Mouse (Mus musculus): ENCODE data around the gene Msx2.

Msx2 gene

GRCm38 (mm10) chr13:53465191-53465820 lies 7.6 kb downstream of the Msx2 start:
- no peak for DNase-seq (ENCODE audit: inconsistent ontology term)

GRCm38 (mm10) chr13:53464441-53465001 lies 8.4 kb downstream of the Msx2 start:
- DNase-seq (ENCODE audit: inconsistent ontology term), result no peak

GRCm38 (mm10) chr13:53463946-53464345 lies 8.9 kb downstream of the Msx2 start:
- DNase-seq (ENCODE audit: inconsistent ontology term), result no peak

- DNase-seq (ENCODE audit: inconsistent ontology term), result no peak
Observed at GRCm38 (mm10) chr13:53463037-53463436, 9.8 kb downstream of the Msx2 start.

GRCm38 (mm10) chr13:53462649-53462970 lies 10.3 kb downstream of the Msx2 start:
- no peak for DNase-seq (ENCODE audit: inconsistent ontology term)

GRCm38 (mm10) chr13:53461855-53462648 lies 10.8 kb downstream of the Msx2 start:
- DNase-seq (ENCODE audit: inconsistent ontology term), result no peak

GRCm38 (mm10) chr13:53461346-53461745 lies 11.5 kb downstream of the Msx2 start:
- no peak for DNase-seq (ENCODE audit: inconsistent ontology term)

GRCm38 (mm10) chr13:53458766-53459165 lies 14.1 kb downstream of the Msx2 start:
- no peak for DNase-seq (ENCODE audit: inconsistent ontology term)

GRCm38 (mm10) chr13:53454794-53455672 lies 17.8 kb downstream of the Msx2 start:
- peak; percentile 14 for DNase-seq (ENCODE audit: inconsistent ontology term)

- DNase-seq (ENCODE audit: inconsistent ontology term), result no peak
Observed at GRCm38 (mm10) chr13:53453927-53454326, 18.9 kb downstream of the Msx2 start.

- DNase-seq (ENCODE audit: inconsistent ontology term), result peak; percentile 11
Observed at GRCm38 (mm10) chr13:53447609-53448008, 25.3 kb downstream of the Msx2 start.

- peak; percentile 83 for DNase-seq (ENCODE audit: inconsistent ontology term)
Observed at GRCm38 (mm10) chr13:53443602-53444001, 29.3 kb downstream of the Msx2 start.

- DNase-seq (ENCODE audit: inconsistent ontology term), result peak; percentile 32
Observed at GRCm38 (mm10) chr13:53442168-53442980, 30.5 kb downstream of the Msx2 start.

- no peak for DNase-seq (ENCODE audit: inconsistent ontology term)
Observed at GRCm38 (mm10) chr13:53441307-53442028, 31.4 kb downstream of the Msx2 start.

- no peak for DNase-seq (ENCODE audit: inconsistent ontology term)
Observed at GRCm38 (mm10) chr13:53439957-53440356, 32.9 kb downstream of the Msx2 start.

GRCm38 (mm10) chr13:53426507-53426906 lies 46.4 kb downstream of the Msx2 start:
- DNase-seq (ENCODE audit: inconsistent ontology term), result peak; percentile 73

GRCm38 (mm10) chr13:53421189-53421588 lies 51.7 kb downstream of the Msx2 start:
- no peak for DNase-seq (ENCODE audit: inconsistent ontology term)

GRCm38 (mm10) chr13:53420741-53421140 lies 52.1 kb downstream of the Msx2 start:
- no peak for DNase-seq (ENCODE audit: inconsistent ontology term)

GRCm38 (mm10) chr13:53419681-53420080 lies 53.2 kb downstream of the Msx2 start:
- no peak for DNase-seq (ENCODE audit: inconsistent ontology term)

- no peak for DNase-seq (ENCODE audit: inconsistent ontology term)
Observed at GRCm38 (mm10) chr13:53417701-53418100, 55.2 kb downstream of the Msx2 start.

All from Muller cell, postnatal 12 days (primary cell).